Mouse (Mus musculus) CD4-positive, CD25-positive, alpha-beta regulatory T cell, adult 9 weeks (primary cell): ENCODE results near the gene Cdrt4. TPM values are rescaled to one million over a fixed set of nuclear protein-coding genes. Genes with fewer than 3 reads are reported as not detected.

ENCODE experiments used
- polyA plus RNA-seq: library from polyadenylated mRNA; unstranded; fragments of 100-300 nt; shearing (Covaris generic); gene quantifications from one replicate; pipeline ENCODE4 v1.2.1, GENCODE M21; 2017

Cdrt4 gene
- not detected for polyA plus RNA-seq

DNA sequence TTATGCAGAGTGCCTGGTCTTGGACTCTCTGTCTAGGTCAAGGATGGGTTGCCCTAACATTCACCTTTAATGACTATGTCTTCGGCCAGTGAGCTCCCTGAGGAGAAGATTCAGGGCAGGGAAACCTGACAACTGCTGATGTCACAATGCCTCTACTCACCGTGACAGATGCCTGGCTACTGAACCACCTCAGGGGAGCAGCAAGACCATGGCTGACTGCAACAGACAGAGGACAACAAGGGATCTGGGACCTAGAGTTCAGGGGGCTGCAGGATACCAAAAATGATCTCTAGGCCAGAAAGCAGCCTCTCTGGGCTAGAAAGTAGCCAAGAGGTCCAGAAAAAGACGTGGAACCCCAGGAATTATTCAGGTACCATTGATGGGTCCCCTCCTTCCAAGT is at the start of gene Cdrt4:
TSS of gene Cdrt4 (plus strand) at position 182 of the 400 bp plus-strand sequence.

Other genes with a start within 250 kb of the Cdrt4 start
- 34.8 TPM for gene Zfp287, start 219.3 kb upstream of the Cdrt4 start, polyA plus RNA-seq
- not detected for gene Gm10428, start 198.1 kb upstream of the Cdrt4 start, polyA plus RNA-seq
- 3.1 TPM for gene Zfp286, start 161.7 kb upstream of the Cdrt4 start, polyA plus RNA-seq
- 3.8 TPM for gene Trim16, start 131.0 kb upstream of the Cdrt4 start, polyA plus RNA-seq
- 5.2 TPM for gene Fbxw10, start 104.1 kb upstream of the Cdrt4 start, polyA plus RNA-seq
- 53.5 TPM for gene Tvp23b, start 71.7 kb upstream of the Cdrt4 start, polyA plus RNA-seq
- gene Tekt3, start 110.5 kb downstream of the Cdrt4 start, polyA plus RNA-seq: not detected
- not detected for gene Pmp22, start 177.8 kb downstream of the Cdrt4 start, polyA plus RNA-seq